Mouse (Mus musculus): ENCODE measurements at regions not wholly inside any gene's neighbourhood (a gene's known extent, or its start where the extent isn't known, plus 50 kb on each side); places are given as distances from the start of the nearest gene placed in this dataset.

DNA sequence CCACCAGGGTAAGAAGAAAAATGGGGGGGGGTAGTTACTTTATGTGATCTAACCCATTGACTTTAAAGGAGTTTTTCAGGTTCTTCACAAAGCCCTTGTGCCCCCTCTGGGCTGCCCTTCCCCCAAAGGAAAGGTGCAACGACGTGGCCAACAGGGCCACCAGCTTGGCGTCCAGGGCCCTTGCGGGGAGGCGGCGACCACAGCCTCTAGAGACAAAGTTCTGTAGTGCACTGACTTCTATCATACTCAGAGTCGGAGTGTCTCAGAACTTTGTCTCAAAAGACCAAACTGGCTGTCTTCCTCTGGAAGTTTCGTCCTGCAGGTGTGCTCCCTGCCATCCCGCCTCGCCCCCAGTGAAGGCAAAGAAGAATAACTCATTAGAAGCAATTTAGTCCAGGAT lies 162.9 kb upstream of the Nfe2l3 start:
- Histone ChIP-seq H3K27me3 (ENCODE audit: control insufficient read depth, insufficient read depth, low read length) (0 out of 2 replicates have a peak, but pooled peaks cover 4% of the 10 kb centered on the region), H3K9ac (replicated peaks; ENCODE audit: low read depth, low read length) (no peak overlapping the region), H3K36me3 (ENCODE audit: control insufficient read depth, insufficient read depth, low read length) (no peaks in the 10 kb centered on the region), H3K4me2 (ENCODE audit: low read depth, low read length) (peak overlapping the region; percentile 99), H3K27ac (ENCODE audit: low read depth, low read length) (no peak overlapping the region), H3K9me3 (ENCODE audit: control insufficient read depth, low read length) (no peaks in the 10 kb centered on the region), H3K4me1 (ENCODE audit: control insufficient read depth, insufficient read depth, low read length) (peaks cover 5% of the 10 kb centered on the region; the same call in 1 of the 2 replicates), H3K4me3 (ENCODE audit: low read depth, low read length) (peak overlapping the region; percentile 61)
- 20% methylated on average over 10 of the region's 10 CpGs for WGBS
- ATAC-seq (ENCODE audit: low read depth): no peak

- ATAC-seq (ENCODE audit: low read depth): peak; percentile 86
- Histone ChIP-seq H3K9ac (replicated peaks; ENCODE audit: low read depth, low read length) (peak overlapping the region; percentile 54), H3K4me1 (ENCODE audit: control insufficient read depth, insufficient read depth, low read length) (peaks cover 5% of the 10 kb centered on the region; the same call in 1 of the 2 replicates), H3K9me3 (ENCODE audit: control insufficient read depth, low read length) (no peaks in the 10 kb centered on the region), H3K27ac (ENCODE audit: low read depth, low read length) (no peak overlapping the region; the same call in 1 of the 2 replicates), H3K27me3 (ENCODE audit: control insufficient read depth, insufficient read depth, low read length) (0 out of 2 replicates have a peak, but pooled peaks cover 4% of the 10 kb centered on the region), H3K4me2 (ENCODE audit: low read depth, low read length) (peak overlapping the region; percentile 99), H3K36me3 (ENCODE audit: control insufficient read depth, insufficient read depth, low read length) (no peaks in the 10 kb centered on the region), H3K4me3 (ENCODE audit: low read depth, low read length) (peak overlapping the region; percentile 61)
- 1% methylated on average over 80 of the region's 80 CpGs for WGBS
Observed at GRCm38 (mm10) chr6:51270216-51271127, 162.0 kb upstream of the Nfe2l3 start.

DNA sequence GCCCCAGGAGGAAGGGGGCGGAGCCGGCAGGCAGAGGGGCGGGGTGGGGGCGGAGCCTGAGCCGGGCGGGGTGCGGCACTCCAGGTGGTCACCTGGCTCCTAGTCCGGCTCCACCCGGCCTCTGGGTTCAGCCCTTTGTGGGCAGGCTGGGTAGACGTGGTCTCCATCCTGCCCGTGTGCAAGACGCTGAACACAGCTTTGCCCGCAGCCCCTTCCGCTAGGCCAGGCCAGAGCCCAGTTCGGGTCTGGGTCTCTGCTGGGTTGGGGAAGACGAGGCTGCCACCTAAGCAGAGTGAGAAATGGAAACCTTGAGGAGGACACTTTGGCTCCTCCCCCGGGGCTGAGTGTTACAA lies 161.4 kb upstream of the Nfe2l3 start:
- Histone ChIP-seq H3K9ac (replicated peaks; ENCODE audit: low read depth, low read length) (peak overlapping the region; percentile 54; the same call in 1 of the 2 replicates), H3K4me1 (ENCODE audit: control insufficient read depth, insufficient read depth, low read length) (peaks cover 5% of the 10 kb centered on the region; the same call in 1 of the 2 replicates), H3K27ac (ENCODE audit: low read depth, low read length) (no peak overlapping the region; the same call in 1 of the 2 replicates), H3K4me2 (ENCODE audit: low read depth, low read length) (peak overlapping the region; percentile 99), H3K27me3 (ENCODE audit: control insufficient read depth, insufficient read depth, low read length) (0 out of 2 replicates have a peak, but pooled peaks cover 4% of the 10 kb centered on the region), H3K4me3 (ENCODE audit: low read depth, low read length) (peak overlapping the region; percentile 61), H3K9me3 (ENCODE audit: control insufficient read depth, low read length) (no peaks in the 10 kb centered on the region), H3K36me3 (ENCODE audit: control insufficient read depth, insufficient read depth, low read length) (no peaks in the 10 kb centered on the region)
- ATAC-seq (ENCODE audit: low read depth): peak; percentile 76
- 5% methylated on average over 15 of the region's 17 CpGs for WGBS

DNA sequence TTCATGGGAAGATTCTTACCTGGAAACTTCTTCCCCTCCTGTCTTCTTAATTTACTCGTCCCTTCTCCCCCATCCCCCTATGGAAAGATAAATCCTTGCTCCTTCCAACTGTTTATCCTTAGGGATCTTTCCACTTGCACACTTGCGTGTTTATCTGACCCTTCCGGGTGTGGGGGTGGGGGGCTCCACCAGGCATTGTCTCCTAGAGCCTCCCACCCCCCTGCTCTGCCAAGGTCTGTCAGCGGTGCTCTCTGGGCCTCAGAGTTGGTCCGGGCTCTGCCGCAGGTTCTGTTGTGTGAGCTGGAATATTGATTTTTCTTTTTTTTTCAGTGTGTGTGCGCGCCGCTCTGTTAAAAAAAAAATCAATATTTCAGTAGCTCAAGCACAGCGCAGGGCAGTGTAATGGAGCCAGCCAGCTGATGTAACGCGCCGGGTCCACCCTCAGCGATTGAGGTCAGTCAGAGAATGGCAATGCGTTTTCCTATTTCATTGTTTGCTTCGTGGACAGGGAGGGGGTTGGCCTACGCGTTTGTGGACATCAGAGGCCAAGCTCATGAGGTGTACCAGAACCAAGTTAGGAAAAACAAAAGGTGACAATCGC lies 160.2 kb upstream of the Nfe2l3 start:
- Histone ChIP-seq H3K4me1 (ENCODE audit: control insufficient read depth, insufficient read depth, low read length) (peaks cover 5% of the 10 kb centered on the region; the same call in 1 of the 2 replicates), H3K4me3 (ENCODE audit: low read depth, low read length) (no peak overlapping the region), H3K9me3 (ENCODE audit: control insufficient read depth, low read length) (no peaks in the 10 kb centered on the region), H3K27me3 (ENCODE audit: control insufficient read depth, insufficient read depth, low read length) (0 out of 2 replicates have a peak, but pooled peaks cover 4% of the 10 kb centered on the region), H3K4me2 (ENCODE audit: low read depth, low read length) (no peak overlapping the region), H3K36me3 (ENCODE audit: control insufficient read depth, insufficient read depth, low read length) (no peaks in the 10 kb centered on the region), H3K9ac (replicated peaks; ENCODE audit: low read depth, low read length) (0 out of 2 replicates have a peak overlapping the region, but pooled peaks have one; percentile 8), H3K27ac (ENCODE audit: low read depth, low read length) (no peak overlapping the region)
- WGBS: 79% methylated on average over 19 of the region's 19 CpGs
- no peak; the same call in 1 of the 2 replicates for ATAC-seq (ENCODE audit: low read depth)

DNA sequence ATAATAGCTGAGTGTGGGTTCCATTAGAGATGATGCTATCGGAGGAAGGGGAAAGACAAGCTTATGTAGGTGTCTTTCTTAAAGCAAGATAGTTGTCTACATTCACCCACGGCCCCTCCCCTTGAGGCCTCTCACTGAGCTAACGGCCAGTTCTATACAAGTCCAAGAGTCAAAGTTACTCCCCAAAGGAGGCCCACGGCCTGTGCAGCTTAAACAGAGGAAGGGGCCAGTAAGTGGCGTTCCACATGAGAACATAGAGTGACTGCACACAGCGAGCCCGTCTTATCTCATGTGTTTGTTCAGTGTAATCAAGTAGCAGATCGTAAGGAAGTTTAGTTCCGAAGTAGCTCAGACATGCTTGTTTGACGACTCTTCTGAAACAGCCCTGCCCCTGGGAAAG lies 153.0 kb upstream of the Nfe2l3 start:
- H3K9me3 ChIP-seq (ENCODE audit: control insufficient read depth, low read length): no peaks in the 10 kb centered on the region
- no peak for ATAC-seq (ENCODE audit: low read depth)
- H3K4me1 ChIP-seq (ENCODE audit: control insufficient read depth, insufficient read depth, low read length): no peaks in the 10 kb centered on the region
- H3K4me2 ChIP-seq (ENCODE audit: low read depth, low read length): no peak overlapping the region
- no peak overlapping the region for H3K9ac ChIP-seq (replicated peaks; ENCODE audit: low read depth, low read length)
- H3K27ac ChIP-seq (ENCODE audit: low read depth, low read length): no peak overlapping the region
- no peaks in the 10 kb centered on the region for H3K36me3 ChIP-seq (ENCODE audit: control insufficient read depth, insufficient read depth, low read length)
- no peak overlapping the region for H3K4me3 ChIP-seq (ENCODE audit: low read depth, low read length)
- WGBS: 88% methylated on average over 10 of the region's 10 CpGs
- H3K27me3 ChIP-seq (ENCODE audit: control insufficient read depth, insufficient read depth, low read length): no peaks in the 10 kb centered on the region

- H3K4me3 ChIP-seq (ENCODE audit: low read depth, low read length): no peak overlapping the region
- no peaks in the 10 kb centered on the region for H3K36me3 ChIP-seq (ENCODE audit: control insufficient read depth, insufficient read depth, low read length)
- no peak overlapping the region for H3K27ac ChIP-seq (ENCODE audit: low read depth, low read length)
- H3K4me1 ChIP-seq (ENCODE audit: control insufficient read depth, insufficient read depth, low read length): no peaks in the 10 kb centered on the region
- WGBS: 71% methylated on average over 7 of the region's 7 CpGs
- no peak for ATAC-seq (ENCODE audit: low read depth)
- H3K9ac ChIP-seq (replicated peaks; ENCODE audit: low read depth, low read length): no peak overlapping the region
- H3K4me2 ChIP-seq (ENCODE audit: low read depth, low read length): no peak overlapping the region
- no peaks in the 10 kb centered on the region for H3K9me3 ChIP-seq (ENCODE audit: control insufficient read depth, low read length)
- no peaks in the 10 kb centered on the region for H3K27me3 ChIP-seq (ENCODE audit: control insufficient read depth, insufficient read depth, low read length)
Observed at GRCm38 (mm10) chr6:51280231-51280630, 152.2 kb upstream of the Nfe2l3 start.

DNA sequence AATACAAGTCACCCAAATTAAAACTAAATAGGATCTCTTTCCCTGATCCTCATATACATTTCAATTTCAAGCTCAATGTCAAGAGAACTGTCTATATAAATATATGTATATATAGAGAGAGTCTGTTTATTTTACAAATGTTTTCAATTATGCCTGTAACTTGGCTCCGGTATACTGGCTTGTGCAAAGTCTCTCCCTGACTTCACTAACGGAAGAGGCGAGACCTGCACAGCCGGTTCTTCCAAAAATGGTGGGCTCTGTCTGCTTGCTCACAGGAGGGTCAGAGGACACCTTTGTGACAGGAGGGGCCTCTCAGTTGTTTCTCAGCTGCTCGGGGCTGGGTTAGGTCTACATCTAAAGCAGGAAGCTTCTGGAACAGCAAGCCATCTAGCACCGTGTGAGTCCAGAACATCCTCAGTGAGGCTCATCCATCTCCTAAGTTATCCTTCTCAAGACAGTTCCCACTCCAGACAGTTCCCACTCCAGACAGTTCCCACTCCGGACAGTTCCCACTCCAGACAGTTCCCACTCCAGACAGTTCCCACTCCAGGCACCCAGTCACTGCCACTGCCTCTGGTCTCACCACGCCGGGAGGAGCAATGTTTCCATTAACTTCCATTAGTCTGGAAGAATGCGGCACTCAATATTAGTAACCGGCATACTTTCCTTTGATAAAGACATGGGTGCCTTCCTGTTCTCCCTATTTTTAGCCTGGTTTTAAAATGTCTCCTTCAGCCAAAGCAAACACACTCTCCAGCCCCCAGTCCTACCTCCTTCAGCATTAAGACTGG lies 148.4 kb upstream of the Nfe2l3 start:
- H3K4me3 ChIP-seq (ENCODE audit: low read depth, low read length): no peak overlapping the region
- no peak for ATAC-seq (ENCODE audit: low read depth)
- no peaks in the 10 kb centered on the region for H3K27me3 ChIP-seq (ENCODE audit: control insufficient read depth, insufficient read depth, low read length)
- no peaks in the 10 kb centered on the region for H3K4me1 ChIP-seq (ENCODE audit: control insufficient read depth, insufficient read depth, low read length)
- H3K36me3 ChIP-seq (ENCODE audit: control insufficient read depth, insufficient read depth, low read length): no peaks in the 10 kb centered on the region
- no peak overlapping the region for H3K4me2 ChIP-seq (ENCODE audit: low read depth, low read length)
- H3K9ac ChIP-seq (replicated peaks; ENCODE audit: low read depth, low read length): no peak overlapping the region
- H3K27ac ChIP-seq (ENCODE audit: low read depth, low read length): no peak overlapping the region
- no peaks in the 10 kb centered on the region for H3K9me3 ChIP-seq (ENCODE audit: control insufficient read depth, low read length)
- 88% methylated on average over 11 of the region's 11 CpGs for WGBS

- Histone ChIP-seq H3K27ac (ENCODE audit: low read depth, low read length) (no peak overlapping the region), H3K4me3 (ENCODE audit: low read depth, low read length) (no peak overlapping the region), H3K4me2 (ENCODE audit: low read depth, low read length) (no peak overlapping the region), H3K36me3 (ENCODE audit: control insufficient read depth, insufficient read depth, low read length) (no peaks in the 10 kb centered on the region), H3K9ac (replicated peaks; ENCODE audit: low read depth, low read length) (no peak overlapping the region), H3K27me3 (ENCODE audit: control insufficient read depth, insufficient read depth, low read length) (no peaks in the 10 kb centered on the region), H3K4me1 (ENCODE audit: control insufficient read depth, insufficient read depth, low read length) (no peaks in the 10 kb centered on the region), H3K9me3 (ENCODE audit: control insufficient read depth, low read length) (no peaks in the 10 kb centered on the region)
- WGBS: 87% methylated on average over 9 of the region's 9 CpGs
- ATAC-seq (ENCODE audit: low read depth): no peak
Observed at GRCm38 (mm10) chr6:51284881-51285280, 147.6 kb upstream of the Nfe2l3 start.
